Mouse (Mus musculus) neural tube, embryonic 11.5 days (tissue): ENCODE data around the gene Peli2. TPM values are rescaled to one million over a fixed set of nuclear protein-coding genes. Genes with fewer than 3 reads are reported as not detected.

ENCODE experiments used
- ATAC-seq: fragments of 200-750 bp; cut with Nextera tagmentation; 2 replicates; pipeline ENCODE4 v1.8.0; 2017; ENCODE audit warnings: moderate number of reproducible peaks, mild to moderate bottlenecking, moderate TSS enrichment, moderate library complexity; ENCODE audit not compliant: insufficient read depth, low FRiP score, low TSS enrichment
- DNase-seq: peaks from one replicate; pipeline ENCODE4 v3.0.0-alpha.2; 2015; ENCODE audit warnings: low spot score
- H3K27ac ChIP-seq: fragments of 300-500 bp; sonication (generic); 2 replicates; pipeline ENCODE4 v1.5.1; 2014; ENCODE audit warnings: low read depth, mild to moderate bottlenecking, low read length
- H3K27me3 ChIP-seq: fragments of 300-500 bp; sonication (generic); 2 replicates; pipeline ENCODE4 v1.6.1; 2014; ENCODE audit warnings: mild to moderate bottlenecking, low read length, mixed read lengths; ENCODE audit not compliant: control insufficient read depth, insufficient read depth
- H3K36me3 ChIP-seq: fragments of 300-500 bp; sonication (generic); 2 replicates; pipeline ENCODE4 v1.6.1; 2014; ENCODE audit warnings: mild to moderate bottlenecking, low read length, moderate library complexity, mixed read lengths; ENCODE audit not compliant: control insufficient read depth, insufficient read depth
- H3K4me1 ChIP-seq: fragments of 300-500 bp; sonication (generic); 2 replicates; pipeline ENCODE4 v1.6.1; 2014; ENCODE audit warnings: low read length, mixed read lengths; ENCODE audit not compliant: control insufficient read depth, insufficient read depth
- H3K4me2 ChIP-seq: fragments of 300-500 bp; sonication (generic); 2 replicates; pipeline ENCODE4 v1.6.1; 2014; ENCODE audit warnings: low read depth, mild to moderate bottlenecking, moderate library complexity
- H3K4me3 ChIP-seq: fragments of 300-500 bp; sonication (generic); 2 replicates; pipeline ENCODE4 v1.5.1; 2014; ENCODE audit warnings: low read depth, low read length
- H3K9ac ChIP-seq: fragments of 300-500 bp; sonication (generic); 2 replicates; pipeline ENCODE4 v1.6.1; 2014; ENCODE audit warnings: mild to moderate bottlenecking, low read length
- H3K9me3 ChIP-seq: fragments of 300-500 bp; sonication (generic); 2 replicates; pipeline ENCODE4 v1.6.1; 2016; ENCODE audit warnings: low read length; ENCODE audit not compliant: control insufficient read depth
- WGBS: fragments of 180-500 bp; shearing (Covaris S2); extraction: QIAGEN DNeasy Blood & Tissue Kit; methylation state at CpG from one replicate; pipeline ENCODE4 v1.1.7; 2014; 5-methylcytosine and 5-hydroxymethylcytosine counted together
- polyA plus RNA-seq: library from polyadenylated mRNA; unstranded; fragments of >200 nt; fragmentation: Nextera tagmentation; extraction: Ambion mirVana; gene quantifications from 2 replicates; pipeline ENCODE4 v1.2.1, GENCODE M21; 2014

The Peli2 gene
- polyA plus RNA-seq, 1 experiment from 2014 or later, result 18.7 TPM

- no peak overlapping the region for H3K9ac ChIP-seq
- no peak for ATAC-seq
- no peak overlapping the region for H3K4me2 ChIP-seq
- H3K4me1 ChIP-seq, result peaks cover 12% of the 10 kb centered on the region
- 75% methylated on average over 5 of the region's 5 CpGs for WGBS
- no peaks in the 10 kb centered on the region for H3K36me3 ChIP-seq
- H3K27ac ChIP-seq, result no peak overlapping the region
- H3K4me3 ChIP-seq, result no peak overlapping the region
- no peak for DNase-seq
- no peaks in the 10 kb centered on the region for H3K9me3 ChIP-seq
- no peaks in the 10 kb centered on the region for H3K27me3 ChIP-seq
These were observed 76.2 kb downstream of the Peli2 start for GRCm38 (mm10) chr14:48196804-48197203.

- H3K4me2 ChIP-seq, result no peak overlapping the region
- DNase-seq (no peak), ATAC-seq (no peak)
- no peaks in the 10 kb centered on the region for H3K36me3 ChIP-seq
- no peak overlapping the region for H3K4me3 ChIP-seq
- no peak overlapping the region for H3K9ac ChIP-seq
- no peaks in the 10 kb centered on the region for H3K9me3 ChIP-seq
- H3K4me1 ChIP-seq, result peaks cover 16% of the 10 kb centered on the region
- H3K27me3 ChIP-seq, result no peaks in the 10 kb centered on the region
- no peak overlapping the region for H3K27ac ChIP-seq
- WGBS, result 80% methylated on average over 7 of the region's 7 CpGs
These were observed 76.7 kb downstream of the Peli2 start for GRCm38 (mm10) chr14:48197287-48197686.

- H3K4me2 ChIP-seq, result no peak overlapping the region
- no peaks in the 10 kb centered on the region for H3K9me3 ChIP-seq
- no peak overlapping the region for H3K4me3 ChIP-seq
- WGBS, result 62% methylated on average over 8 of the region's 8 CpGs
- H3K27ac ChIP-seq, result no peak overlapping the region
- no peak overlapping the region for H3K9ac ChIP-seq
- no peaks in the 10 kb centered on the region for H3K36me3 ChIP-seq
- H3K4me1 ChIP-seq, result peaks cover 22% of the 10 kb centered on the region
- DNase-seq (no peak), ATAC-seq (no peak)
- H3K27me3 ChIP-seq, result no peaks in the 10 kb centered on the region
These were observed 77.7 kb downstream of the Peli2 start for GRCm38 (mm10) chr14:48198190-48198954.

GRCm38 (mm10) chr14:48198957-48199356, 78.3 kb downstream of the Peli2 start:
- Histone ChIP-seq H3K27ac (no peak overlapping the region), H3K4me3 (no peak overlapping the region), H3K9me3 (no peaks in the 10 kb centered on the region), H3K4me2 (no peak overlapping the region), H3K27me3 (no peaks in the 10 kb centered on the region), H3K9ac (no peak overlapping the region), H3K4me1 (peaks cover 22% of the 10 kb centered on the region), H3K36me3 (no peaks in the 10 kb centered on the region)
- ATAC-seq (no peak), DNase-seq (no peak)
- WGBS, result 55% methylated on average over 16 of the region's 16 CpGs

- H3K4me1 ChIP-seq, result peaks cover 22% of the 10 kb centered on the region
- no peaks in the 10 kb centered on the region for H3K27me3 ChIP-seq
- WGBS, result 92% methylated on average over 4 of the region's 4 CpGs
- no peak overlapping the region for H3K9ac ChIP-seq
- no peak for ATAC-seq
- no peak overlapping the region for H3K4me3 ChIP-seq
- no peaks in the 10 kb centered on the region for H3K36me3 ChIP-seq
- H3K27ac ChIP-seq, result no peak overlapping the region
- H3K4me2 ChIP-seq, result no peak overlapping the region
- DNase-seq, result no peak
- no peaks in the 10 kb centered on the region for H3K9me3 ChIP-seq
These were observed 78.9 kb downstream of the Peli2 start for GRCm38 (mm10) chr14:48199506-48199905.

GRCm38 (mm10) chr14:48200291-48200690, 79.7 kb downstream of the Peli2 start:
- H3K4me2 ChIP-seq, result no peak overlapping the region
- DNase-seq (no peak), ATAC-seq (no peak)
- no peak overlapping the region for H3K27ac ChIP-seq
- peaks cover 27% of the 10 kb centered on the region for H3K4me1 ChIP-seq
- WGBS, result 69% methylated on average over 9 of the region's 9 CpGs
- H3K9me3 ChIP-seq, result no peaks in the 10 kb centered on the region
- H3K4me3 ChIP-seq, result no peak overlapping the region
- H3K27me3 ChIP-seq, result no peaks in the 10 kb centered on the region
- H3K9ac ChIP-seq, result no peak overlapping the region
- no peaks in the 10 kb centered on the region for H3K36me3 ChIP-seq

- Histone ChIP-seq H3K4me1 (peaks cover 27% of the 10 kb centered on the region), H3K4me2 (no peak overlapping the region), H3K4me3 (no peak overlapping the region), H3K9me3 (no peaks in the 10 kb centered on the region), H3K36me3 (no peaks in the 10 kb centered on the region), H3K9ac (no peak overlapping the region), H3K27ac (no peak overlapping the region), H3K27me3 (no peaks in the 10 kb centered on the region)
- 75% methylated on average over 3 of the region's 3 CpGs for WGBS
- no peak for ATAC-seq
- DNase-seq, result no peak
These were observed 80.2 kb downstream of the Peli2 start for GRCm38 (mm10) chr14:48200788-48201187.

- WGBS, result 90% methylated on average over 8 of the region's 8 CpGs
- Histone ChIP-seq H3K27me3 (no peaks in the 10 kb centered on the region), H3K4me1 (peaks cover 31% of the 10 kb centered on the region), H3K9ac (no peak overlapping the region), H3K4me2 (no peak overlapping the region), H3K27ac (no peak overlapping the region), H3K36me3 (no peaks in the 10 kb centered on the region), H3K9me3 (no peaks in the 10 kb centered on the region), H3K4me3 (no peak overlapping the region)
- no peak for DNase-seq
- no peak for ATAC-seq
These were observed 80.8 kb downstream of the Peli2 start for GRCm38 (mm10) chr14:48201403-48201802.
